Mouse (Mus musculus) hindbrain, embryonic 14.5 days (tissue): ENCODE measurements around the gene Optc. TPM values are rescaled to one million over a fixed set of nuclear protein-coding genes. Genes with fewer than 3 reads are reported as not detected.

Experiments used
- ATAC-seq: fragments of 200-750 bp; cut with Nextera tagmentation; 2 replicates; pipeline ENCODE4 v1.8.0; 2017; ENCODE audit warnings: moderate number of reproducible peaks, mild to moderate bottlenecking, moderate TSS enrichment, moderate library complexity; ENCODE audit not compliant: low FRiP score
- DNase-seq: peaks from one replicate; pipeline ENCODE4 v3.0.0-alpha.2; 2015; ENCODE audit warnings: low spot score
- H3K27ac ChIP-seq: fragments of 300-500 bp; sonication (generic); 2 replicates; pipeline ENCODE4 v1.5.1; 2014; ENCODE audit warnings: mild to moderate bottlenecking, moderate library complexity
- H3K27me3 ChIP-seq: fragments of 300-500 bp; sonication (generic); 2 replicates; pipeline ENCODE4 v1.6.1; 2014; ENCODE audit warnings: mild to moderate bottlenecking, low read length, mixed read lengths; ENCODE audit not compliant: control insufficient read depth, insufficient read depth
- H3K36me3 ChIP-seq: fragments of 300-500 bp; sonication (generic); replicated peaks from 2 replicates; pipeline ENCODE4 v1.6.1; 2014; ENCODE audit not compliant: control insufficient read depth, insufficient read depth
- H3K4me1 ChIP-seq: fragments of 300-500 bp; sonication (generic); replicated peaks from 2 replicates; pipeline ENCODE4 v1.6.1; 2014; ENCODE audit warnings: antibody characterized with exemption, low read length, mixed read lengths; ENCODE audit not compliant: control insufficient read depth, insufficient read depth
- H3K4me2 ChIP-seq: fragments of 300-500 bp; sonication (generic); replicated peaks from 2 replicates; pipeline ENCODE4 v1.6.1; 2014; ENCODE audit warnings: mild to moderate bottlenecking, moderate library complexity
- H3K4me3 ChIP-seq: fragments of 300-500 bp; sonication (generic); replicated peaks from 2 replicates; pipeline ENCODE4 v1.5.1; 2014; ENCODE audit warnings: mild to moderate bottlenecking, low read length
- H3K9ac ChIP-seq: fragments of 300-500 bp; sonication (generic); 2 replicates; pipeline ENCODE4 v1.6.1; 2014
- H3K9me3 ChIP-seq: fragments of 300-500 bp; sonication (generic); 2 replicates; pipeline ENCODE4 v1.6.1; 2016; ENCODE audit warnings: low read length; ENCODE audit not compliant: control insufficient read depth
- WGBS: fragments of 180-500 bp; shearing (Covaris S2); extraction: QIAGEN DNeasy Blood & Tissue Kit; methylation state at CpG from one replicate; pipeline ENCODE4 v1.1.7; 2014; 5-methylcytosine and 5-hydroxymethylcytosine counted together
- polyA plus RNA-seq: library from polyadenylated mRNA; unstranded; fragments of >200 nt; fragmentation: Nextera tagmentation; extraction: Ambion mirVana; gene quantifications from 2 replicates; pipeline ENCODE4 v1.2.1, GENCODE M21; 2014

Gene Optc
- polyA plus RNA-seq, 1 experiment from 2014 or later, result 3.2 TPM

- H3K27me3 ChIP-seq, result no peaks in the 10 kb centered on the region
- H3K4me3 ChIP-seq, result no peak overlapping the region
- no peaks in the 10 kb centered on the region for H3K9me3 ChIP-seq
- peaks cover 5% of the 10 kb centered on the region for H3K4me1 ChIP-seq
- WGBS, result 78% methylated on average over 7 of the region's 7 CpGs
- no peak overlapping the region for H3K9ac ChIP-seq
- no peak for DNase-seq
- no peak for ATAC-seq
- no peaks in the 10 kb centered on the region for H3K36me3 ChIP-seq
- H3K4me2 ChIP-seq, result no peak overlapping the region
- no peak overlapping the region for H3K27ac ChIP-seq
Measured at GRCm38 (mm10) chr1:133876936-133877335, 30.9 kb downstream of the Optc start.

GRCm38 (mm10) chr1:133873086-133873813 is 34.5 kb downstream of the Optc start:
- DNase-seq, result no peak
- WGBS, result 83% methylated on average over 6 of the region's 6 CpGs
- Histone ChIP-seq H3K36me3 (no peaks in the 10 kb centered on the region), H3K27ac (no peak overlapping the region), H3K4me2 (no peak overlapping the region), H3K4me3 (no peak overlapping the region), H3K4me1 (0 out of 2 replicates have a peak, but pooled peaks cover 4% of the 10 kb centered on the region), H3K9ac (no peak overlapping the region), H3K27me3 (no peaks in the 10 kb centered on the region), H3K9me3 (no peaks in the 10 kb centered on the region)
- ATAC-seq, result no peak

- Histone ChIP-seq H3K36me3 (no peaks in the 10 kb centered on the region), H3K9me3 (no peaks in the 10 kb centered on the region), H3K27ac (no peak overlapping the region), H3K4me3 (no peak overlapping the region), H3K9ac (no peak overlapping the region), H3K4me2 (no peak overlapping the region), H3K4me1 (0 out of 2 replicates have a peak, but pooled peaks cover 4% of the 10 kb centered on the region), H3K27me3 (no peaks in the 10 kb centered on the region)
- WGBS, result 71% methylated on average over 10 of the region's 10 CpGs
- DNase-seq (no peak), ATAC-seq (no peak)
Measured at GRCm38 (mm10) chr1:133871241-133871640, 36.6 kb downstream of the Optc start.

- no peak overlapping the region for H3K4me2 ChIP-seq
- H3K36me3 ChIP-seq, result no peaks in the 10 kb centered on the region
- no peaks in the 10 kb centered on the region; the same call in 1 of the 2 replicates for H3K9me3 ChIP-seq
- no peak overlapping the region for H3K4me3 ChIP-seq
- ATAC-seq (no peak), DNase-seq (no peak)
- no peak overlapping the region for H3K27ac ChIP-seq
- 0 out of 2 replicates have a peak, but pooled peaks cover 4% of the 10 kb centered on the region for H3K4me1 ChIP-seq
- H3K27me3 ChIP-seq, result no peaks in the 10 kb centered on the region
- H3K9ac ChIP-seq, result no peak overlapping the region
- WGBS, result 54% methylated on average over 2 of the region's 2 CpGs
Measured at GRCm38 (mm10) chr1:133869221-133869620, 38.6 kb downstream of the Optc start.

GRCm38 (mm10) chr1:133863257-133863997 is 44.4 kb downstream of the Optc start:
- Histone ChIP-seq H3K27ac (peak overlapping the region; percentile 48; the same call in 1 of the 2 replicates), H3K4me2 (no peak overlapping the region), H3K9me3 (no peaks in the 10 kb centered on the region; the same call in 1 of the 2 replicates), H3K4me1 (0 out of 2 replicates have a peak, but pooled peaks cover 12% of the 10 kb centered on the region), H3K4me3 (no peak overlapping the region), H3K9ac (no peak overlapping the region), H3K27me3 (no peaks in the 10 kb centered on the region), H3K36me3 (no peaks in the 10 kb centered on the region)
- DNase-seq, result no peak
- WGBS, result 34% methylated on average over 10 of the region's 10 CpGs
- ATAC-seq, result peak; percentile 24; the same call in 1 of the 2 replicates

- Histone ChIP-seq H3K27ac (no peak overlapping the region), H3K36me3 (no peaks in the 10 kb centered on the region), H3K9ac (no peak overlapping the region), H3K4me2 (no peak overlapping the region), H3K27me3 (no peaks in the 10 kb centered on the region), H3K9me3 (no peaks in the 10 kb centered on the region; the same call in 1 of the 2 replicates), H3K4me3 (no peak overlapping the region), H3K4me1 (0 out of 2 replicates have a peak, but pooled peaks cover 12% of the 10 kb centered on the region)
- ATAC-seq (no peak), DNase-seq (no peak)
- WGBS, result 76% methylated on average over 5 of the region's 5 CpGs
Measured at GRCm38 (mm10) chr1:133861028-133861427, 46.8 kb downstream of the Optc start.

GRCm38 (mm10) chr1:133859821-133860711 is 47.7 kb downstream of the Optc start:
- Histone ChIP-seq H3K27me3 (no peaks in the 10 kb centered on the region), H3K4me2 (no peak overlapping the region), H3K4me1 (peaks cover 18% of the 10 kb centered on the region; the same call in 1 of the 2 replicates), H3K36me3 (no peaks in the 10 kb centered on the region), H3K9me3 (no peaks in the 10 kb centered on the region), H3K4me3 (no peak overlapping the region), H3K9ac (no peak overlapping the region), H3K27ac (peak overlapping the region; percentile 33; the same call in 1 of the 2 replicates)
- no peak for DNase-seq
- 58% methylated on average over 20 of the region's 20 CpGs for WGBS
- ATAC-seq, result no peak

GRCm38 (mm10) chr1:133859257-133859656 is 48.5 kb downstream of the Optc start:
- ATAC-seq, result no peak
- no peaks in the 10 kb centered on the region for H3K27me3 ChIP-seq
- H3K4me2 ChIP-seq, result no peak overlapping the region
- H3K9ac ChIP-seq, result 0 out of 2 replicates have a peak overlapping the region, but pooled peaks have one; percentile 37
- H3K4me1 ChIP-seq, result peaks cover 26% of the 10 kb centered on the region; the same call in 1 of the 2 replicates
- no peak overlapping the region for H3K4me3 ChIP-seq
- no peaks in the 10 kb centered on the region for H3K9me3 ChIP-seq
- WGBS, result 20% methylated on average over 6 of the region's 6 CpGs
- DNase-seq, result peak; percentile 33
- no peaks in the 10 kb centered on the region for H3K36me3 ChIP-seq
- 0 out of 2 replicates have a peak overlapping the region, but pooled peaks have one; percentile 33 for H3K27ac ChIP-seq
